Mouse (Mus musculus): ENCODE data around the gene Gm8439. TPM values are rescaled to one million over a fixed set of nuclear protein-coding genes. Genes with fewer than 3 reads are reported as not detected.

The Gm8439 gene
- total RNA-seq, 2 experiments from 2014 or later, result not detected

GRCm38 (mm10) chr4:120611005-120611404 is 22.5 kb downstream of the Gm8439 start:
- intact Hi-C loops (cut with DNase I), result no loop called here
- DNase-seq, result no peak

- intact Hi-C loops (cut with DNase I), result no loop called here
- DNase-seq, result peak; percentile 55 to 72
Measured at GRCm38 (mm10) chr4:120612304-120613080, 23.9 kb downstream of the Gm8439 start.

GRCm38 (mm10) chr4:120613691-120614329 is 25.3 kb downstream of the Gm8439 start:
- intact Hi-C loops (cut with DNase I), result no loop called here
- peak; percentile 85 to 88 for DNase-seq

- DNase-seq, result peak; percentile 34 to 35
- intact Hi-C loops (cut with DNase I), result loop anchor here (1.0 kb wide), 1 partner anchor 54 kb away; no protein-coding TSS in a partner anchor
Measured at GRCm38 (mm10) chr4:120614644-120615043, 26.1 kb downstream of the Gm8439 start.

GRCm38 (mm10) chr4:120615528-120616081 is 27.1 kb downstream of the Gm8439 start:
- intact Hi-C loops (cut with DNase I), result loop anchor here (1.0 kb wide), 1 partner anchor 53 kb away; no protein-coding TSS in a partner anchor
- peak; percentile 76 to 82 for DNase-seq

- DNase-seq, result peak; percentile 28 to 45
Measured at GRCm38 (mm10) chr4:120616199-120617025, 27.9 kb downstream of the Gm8439 start.

GRCm38 (mm10) chr4:120627728-120628127 is 39.2 kb downstream of the Gm8439 start:
- intact Hi-C loops (cut with DNase I), result no loop called here
- DNase-seq, result no peak

More at GRCm38 (mm10) chr4:120616199-120617025, 27.9 kb downstream of the Gm8439 start:
- intact Hi-C loops (cut with DNase I), result no loop called here

GRCm38 (mm10) chr4:120630218-120630931 is 41.8 kb downstream of the Gm8439 start:
- intact Hi-C loops (cut with DNase I), result no loop called here

GRCm38 (mm10) chr4:120631828-120632227 is 43.3 kb downstream of the Gm8439 start:
- DNase-seq, result no peak
- intact Hi-C loops (cut with DNase I), result no loop called here

More at GRCm38 (mm10) chr4:120630218-120630931, 41.8 kb downstream of the Gm8439 start:
- DNase-seq, result no peak

- intact Hi-C loops (cut with DNase I), result no loop called here
Measured at GRCm38 (mm10) chr4:120635351-120635750, 46.8 kb downstream of the Gm8439 start.

GRCm38 (mm10) chr4:120641946-120642345 is 53.4 kb downstream of the Gm8439 start:
- intact Hi-C loops (cut with DNase I), result no loop called here
- DNase-seq, result no peak

More at GRCm38 (mm10) chr4:120635351-120635750, 46.8 kb downstream of the Gm8439 start:
- no peak for DNase-seq

- no peak for DNase-seq
- intact Hi-C loops (cut with DNase I), result no loop called here
Measured at GRCm38 (mm10) chr4:120643899-120644298, 55.4 kb downstream of the Gm8439 start.

- peak; percentile 16 to 24 for DNase-seq
- intact Hi-C loops (cut with DNase I), result no loop called here
Measured at GRCm38 (mm10) chr4:120649369-120650207, 61.0 kb downstream of the Gm8439 start.

GRCm38 (mm10) chr4:120650208-120650592 is 61.7 kb downstream of the Gm8439 start:
- no peak for DNase-seq
- intact Hi-C loops (cut with DNase I), result no loop called here

GRCm38 (mm10) chr4:120655898-120656297 is 67.4 kb downstream of the Gm8439 start:
- no peak for DNase-seq
- intact Hi-C loops (cut with DNase I), result no loop called here

Data from heart, postnatal 10 days (tissue).